Mouse (Mus musculus) lung, embryonic 16.5 days (tissue): ENCODE data around the gene Cxcl17. TPM values are rescaled to one million over a fixed set of nuclear protein-coding genes. Genes with fewer than 3 reads are reported as not detected.
"Not testable (repeated sequence)": the region's sequence is repeated elsewhere in the genome, so short reads cannot be mapped to it uniquely, and the experiment has no call there.

Experiments used
- ATAC-seq: fragments of 200-750 bp; cut with Nextera tagmentation; 2 replicates; pipeline ENCODE4 v1.8.0; 2017; ENCODE audit warnings: low read depth, mild to moderate bottlenecking, moderate library complexity
- H3K27ac ChIP-seq: fragments of 300-500 bp; sonication (generic); 2 replicates; pipeline ENCODE4 v1.5.1; 2014; ENCODE audit warnings: mild to moderate bottlenecking, control low read depth, low read length
- H3K27me3 ChIP-seq: fragments of 300-500 bp; sonication (generic); 2 replicates; pipeline ENCODE4 v1.6.1; 2014; ENCODE audit warnings: low read depth, low read length, mixed read lengths; ENCODE audit not compliant: control insufficient read depth, insufficient read depth
- H3K36me3 ChIP-seq: fragments of 300-500 bp; sonication (generic); 2 replicates; pipeline ENCODE4 v1.6.1; 2014; ENCODE audit warnings: low read length; ENCODE audit not compliant: control insufficient read depth, insufficient read depth
- H3K4me1 ChIP-seq: fragments of 300-500 bp; sonication (generic); replicated peaks from 2 replicates; pipeline ENCODE4 v1.6.1; 2014; ENCODE audit warnings: low read length, mixed read lengths; ENCODE audit not compliant: control insufficient read depth, insufficient read depth
- H3K4me2 ChIP-seq: fragments of 300-500 bp; sonication (generic); 2 replicates; pipeline ENCODE4 v1.6.1; 2014; ENCODE audit warnings: low read depth, low read length, control low read depth
- H3K4me3 ChIP-seq: fragments of 300-500 bp; sonication (generic); 2 replicates; pipeline ENCODE4 v1.5.1; 2014; ENCODE audit warnings: mild to moderate bottlenecking, low read length, control low read depth
- H3K9ac ChIP-seq: fragments of 300-500 bp; sonication (generic); 2 replicates; pipeline ENCODE4 v1.6.1; 2014; ENCODE audit warnings: low read length, control low read depth
- H3K9me3 ChIP-seq: fragments of 300-500 bp; sonication (generic); 2 replicates; pipeline ENCODE4 v1.6.1; 2016; ENCODE audit warnings: low read length; ENCODE audit not compliant: control insufficient read depth
- WGBS: fragments of 180-500 bp; shearing (Covaris S2); extraction: QIAGEN DNeasy Blood & Tissue Kit; methylation state at CpG from one replicate; pipeline ENCODE4 v1.1.7; 2014; 5-methylcytosine and 5-hydroxymethylcytosine counted together
- polyA plus RNA-seq: library from polyadenylated mRNA; unstranded; fragments of >200 nt; fragmentation: Nextera tagmentation; extraction: Ambion mirVana; gene quantifications from 2 replicates; pipeline ENCODE4 v1.2.1, GENCODE M21; 2015

Cxcl17 gene
- polyA plus RNA-seq, result 0.49 TPM in 1 of 2 replicates, not detected in the other

GRCm38 (mm10) chr7:25412833-25413441 is at the start of gene Cxcl17:
TSS of gene Cxcl17 (minus strand) at chr7:25412886.
- Histone ChIP-seq H3K4me3 (no peak within 1 kb of the TSS), H3K4me1 (no peaks in the 10 kb centered on the region), H3K27ac (no peak within 1 kb of the TSS), H3K4me2 (no peak within 1 kb of the TSS), H3K9me3 (no peaks in the 10 kb centered on the region), H3K9ac (no peak within 1 kb of the TSS), H3K36me3 (no peaks in the 10 kb centered on the region), H3K27me3 (no peaks in the 10 kb centered on the region)
- ATAC-seq, result peak; percentile 47; the same call in 1 of the 2 replicates
- WGBS, result 35% methylated on average over 7 of the region's 7 CpGs

- H3K27me3 ChIP-seq, H3K4me1 ChIP-seq, H3K9ac ChIP-seq, ATAC-seq, H3K4me3 ChIP-seq, H3K36me3 ChIP-seq, H3K27ac ChIP-seq, H3K4me2 ChIP-seq, H3K9me3 ChIP-seq: not testable (repeated sequence)
- WGBS, result no CpG with 5 or more reads among the region's 1 CpGs
These were observed 49.3 kb upstream of the Cxcl17 start for GRCm38 (mm10) chr7:25462033-25462337.

GRCm38 (mm10) chr7:25461336-25462032 is 48.8 kb upstream of the Cxcl17 start:
- WGBS, result 59% methylated on average over 4 of the region's 5 CpGs

GRCm38 (mm10) chr7:25452103-25452502 is 39.4 kb upstream of the Cxcl17 start:
- WGBS, result 70% methylated on average over 3 of the region's 3 CpGs
- Histone ChIP-seq H3K4me3 (no peak overlapping the region), H3K4me2 (no peak overlapping the region), H3K36me3 (no peaks in the 10 kb centered on the region), H3K27me3 (no peaks in the 10 kb centered on the region), H3K4me1 (no peaks in the 10 kb centered on the region), H3K27ac (no peak overlapping the region), H3K9ac (no peak overlapping the region), H3K9me3 (no peaks in the 10 kb centered on the region)
- ATAC-seq, result no peak

More at GRCm38 (mm10) chr7:25461336-25462032, 48.8 kb upstream of the Cxcl17 start:
- H3K4me1 ChIP-seq, H3K9ac ChIP-seq, H3K4me2 ChIP-seq, H3K9me3 ChIP-seq, H3K36me3 ChIP-seq, H3K27ac ChIP-seq, H3K27me3 ChIP-seq, ATAC-seq, H3K4me3 ChIP-seq: not testable (repeated sequence)

GRCm38 (mm10) chr7:25449913-25450890 is 37.5 kb upstream of the Cxcl17 start:
- 19% methylated on average over 9 of the region's 9 CpGs for WGBS
- Histone ChIP-seq H3K9ac (no peak overlapping the region), H3K4me1 (no peaks in the 10 kb centered on the region), H3K4me3 (no peak overlapping the region), H3K9me3 (no peaks in the 10 kb centered on the region), H3K27ac (no peak overlapping the region), H3K4me2 (no peak overlapping the region), H3K27me3 (no peaks in the 10 kb centered on the region), H3K36me3 (no peaks in the 10 kb centered on the region)
- no peak for ATAC-seq

- WGBS, result 70% methylated on average over 6 of the region's 6 CpGs
These were observed 28.1 kb upstream of the Cxcl17 start for GRCm38 (mm10) chr7:25440816-25441153.

GRCm38 (mm10) chr7:25439978-25440815 is 27.5 kb upstream of the Cxcl17 start:
- H3K27me3 ChIP-seq, result no peaks in the 10 kb centered on the region
- no peaks in the 10 kb centered on the region for H3K9me3 ChIP-seq
- peak; percentile 82 for ATAC-seq
- H3K9ac ChIP-seq, result no peak overlapping the region
- no peak overlapping the region for H3K4me2 ChIP-seq
- H3K27ac ChIP-seq, result peak overlapping the region; percentile 87
- peaks cover 19% of the 10 kb centered on the region for H3K4me1 ChIP-seq
- H3K4me3 ChIP-seq, result no peak overlapping the region
- H3K36me3 ChIP-seq, result no peaks in the 10 kb centered on the region
- 58% methylated on average over 9 of the region's 9 CpGs for WGBS

More at GRCm38 (mm10) chr7:25440816-25441153, 28.1 kb upstream of the Cxcl17 start:
- no peak; the same call in 1 of the 2 replicates for ATAC-seq
- Histone ChIP-seq H3K36me3 (no peaks in the 10 kb centered on the region), H3K9me3 (no peaks in the 10 kb centered on the region), H3K27me3 (no peaks in the 10 kb centered on the region), H3K9ac (no peak overlapping the region), H3K4me1 (peaks cover 13% of the 10 kb centered on the region), H3K4me2 (no peak overlapping the region), H3K27ac (peak overlapping the region; percentile 87), H3K4me3 (no peak overlapping the region)

GRCm38 (mm10) chr7:25439124-25439822 is 26.6 kb upstream of the Cxcl17 start:
- no peak overlapping the region for H3K4me2 ChIP-seq
- H3K4me1 ChIP-seq, result peaks cover 21% of the 10 kb centered on the region
- H3K27ac ChIP-seq, result peak overlapping the region; percentile 87
- no peak for ATAC-seq
- H3K36me3 ChIP-seq, result no peaks in the 10 kb centered on the region
- H3K27me3 ChIP-seq, result no peaks in the 10 kb centered on the region
- no peaks in the 10 kb centered on the region for H3K9me3 ChIP-seq
- WGBS, result 64% methylated on average over 8 of the region's 8 CpGs
- no peak overlapping the region for H3K9ac ChIP-seq
- no peak overlapping the region for H3K4me3 ChIP-seq
